30 mouse cellular contexts compared by ENCODE assay signal in genomic region chr10:23836003-23836964, GRCm38 (mm10). TPM values are rescaled to one million over a fixed set of nuclear protein-coding genes. Genes with fewer than 3 reads are reported as not detected.
DNase-seq lines count a peak whose midpoint lies in the region; ATAC-seq and TF ChIP-seq lines count a peak whose summit lies in the region.
"Had no signal": no experiment of that assay in that cellular context is flagged by ENCODE, and none has a peak within 500 bp of the region (broad histone marks: within the 10 kb centered on the region; RNA-seq: fewer than 3 reads in every experiment).

No protein-coding gene starts in this region.

- peak overlapping the region; percentile 51; the same call in 1 of the 2 replicates for H3K27ac ChIP-seq in kidney, adult 2 months (ENCODE audit: insufficient read depth, low read depth, low read length)
- no peak overlapping the region; the same call in 1 of the 2 replicates for H3K27ac ChIP-seq in kidney, embryonic 15.5 days
- H3K27ac ChIP-seq: embryonic facial prominence, embryonic 13.5 days; forebrain, embryonic 15.5 days; heart, embryonic 13.5 days; hindbrain, embryonic 13.5 days; layer of hippocampus, adult 2 months; limb, embryonic 13.5 days; liver, embryonic 14.5 days; midbrain, embryonic 12.5 days; stomach, postnatal 0 days had no signal

- DNase-seq in gastrocnemius, postnatal 14 days: peak; percentile 5
- DNase-seq in gastrocnemius, postnatal 25 days: no peak
- peak; percentile 72 for DNase-seq in kidney, adult 2 months
- no peak for DNase-seq in kidney, postnatal 4 days
- peak; percentile 11 for DNase-seq in yolk sac, embryonic 10.5 days (ENCODE audit: low spot score)
- no peak for DNase-seq in left cerebral cortex, postnatal 14 days (ENCODE audit: low spot score in 2 of 2)
- no peak for DNase-seq in left cerebral cortex, adult 11 months (ENCODE audit: low spot score)
- DNase-seq: adrenal gland, postnatal 14 days; cerebellum, adult 8-10 months; cerebellum, postnatal 36 days; embryo, embryonic 11 days; layer of hippocampus, postnatal 36 days; lung, embryonic 14.5 days; thymus, adult 2 months had no signal

- H3K4me2 ChIP-seq in kidney, embryonic 15.5 days: no peak overlapping the region
- H3K4me2 ChIP-seq: embryonic facial prominence, embryonic 13.5 days; forebrain, embryonic 15.5 days; heart, embryonic 13.5 days; hindbrain, embryonic 13.5 days; limb, embryonic 13.5 days; lung, embryonic 14.5 days; midbrain, embryonic 12.5 days had no signal

- intact Hi-C loops in gastrocnemius, postnatal 14 days (cut with DNase I; ENCODE audit: low total_unique reads): no loop called here
- intact Hi-C loops in left cerebral cortex, postnatal 14 days (cut with DNase I): no loop called here

- ATAC-seq in kidney, embryonic 15.5 days (replicated peaks; ENCODE audit: low FRiP score): peak; percentile 80
- ATAC-seq: CD4-positive, CD25-positive, alpha-beta regulatory T cell, adult 4 months; forebrain, embryonic 15.5 days had no signal

- no peaks in the 10 kb centered on the region for H3K27me3 ChIP-seq in kidney, adult 2 months (replicated peaks; ENCODE audit: control insufficient read depth, insufficient read depth, low read length)
- no peaks in the 10 kb centered on the region for H3K27me3 ChIP-seq in kidney, embryonic 15.5 days
- H3K27me3 ChIP-seq: embryonic facial prominence, embryonic 13.5 days; forebrain, embryonic 15.5 days; heart, embryonic 13.5 days; hindbrain, embryonic 13.5 days; limb, embryonic 13.5 days; midbrain, embryonic 12.5 days had no signal

- H3K4me3 ChIP-seq in kidney, adult 2 months (ENCODE audit: insufficient read depth, low read depth, low read length): no peak overlapping the region
- H3K4me3 ChIP-seq in kidney, embryonic 15.5 days (replicated peaks): no peak overlapping the region
- H3K4me3 ChIP-seq: embryonic facial prominence, embryonic 13.5 days; erythroblast, embryonic 14.5 days; forebrain, embryonic 15.5 days; heart, embryonic 13.5 days; hindbrain, embryonic 13.5 days; layer of hippocampus, adult 2 months; limb, embryonic 13.5 days; midbrain, embryonic 12.5 days had no signal

- no peaks in the 10 kb centered on the region for H3K9me3 ChIP-seq in kidney, embryonic 15.5 days (replicated peaks)
- H3K9me3 ChIP-seq: embryonic facial prominence, embryonic 13.5 days; forebrain, embryonic 15.5 days; heart, embryonic 13.5 days; hindbrain, embryonic 13.5 days; limb, embryonic 13.5 days; midbrain, embryonic 12.5 days had no signal

- H3K36me3 ChIP-seq in kidney, adult 2 months (ENCODE audit: control insufficient read depth, insufficient read depth, low read length): no peaks in the 10 kb centered on the region
- no peaks in the 10 kb centered on the region for H3K36me3 ChIP-seq in kidney, embryonic 15.5 days
- H3K36me3 ChIP-seq: embryonic facial prominence, embryonic 13.5 days; forebrain, embryonic 15.5 days; heart, embryonic 13.5 days; hindbrain, embryonic 13.5 days; limb, embryonic 13.5 days; midbrain, embryonic 12.5 days had no signal

- no peak for TF ChIP-seq CTCF in kidney, adult 2 months (conservative IDR thresholded peaks at IDR 0.05; ENCODE audit: insufficient read depth, insufficient read length, low read depth, low read length)

- H3K9ac ChIP-seq in kidney, embryonic 15.5 days: no peak overlapping the region
- H3K9ac ChIP-seq: embryonic facial prominence, embryonic 13.5 days; forebrain, embryonic 15.5 days; heart, embryonic 13.5 days; hindbrain, embryonic 13.5 days; limb, embryonic 13.5 days; liver, embryonic 14.5 days; lung, embryonic 14.5 days; midbrain, embryonic 12.5 days had no signal

- H3K4me1 ChIP-seq in kidney, adult 2 months (ENCODE audit: control insufficient read depth, insufficient read depth, low read length): peaks cover 8% of the 10 kb centered on the region; the same call in 1 of the 2 replicates
- 0 out of 2 replicates have a peak, but pooled peaks cover 5% of the 10 kb centered on the region for H3K4me1 ChIP-seq in kidney, embryonic 15.5 days
- H3K4me1 ChIP-seq: embryonic facial prominence, embryonic 13.5 days; forebrain, embryonic 15.5 days; hindbrain, embryonic 13.5 days; limb, embryonic 13.5 days; midbrain, embryonic 12.5 days had no signal

- TF ChIP-seq POLR2A in kidney, adult 2 months (IDR thresholded peaks at IDR 0.05; ENCODE audit: low read depth, low read length): no peak

- 38% methylated on average over 9 of the region's 9 CpGs for WGBS in kidney, adult 2 months
- 53% methylated on average over 9 of the region's 9 CpGs for WGBS in kidney, embryonic 15.5 days

RNA-seq across cellular contexts. Expression of gene Vnn3, which starts 15.0 kb away (rescaled TPM):
- not detected for total RNA-seq in gastrocnemius, postnatal 14 days (2021)
- under 1 TPM in 1 of 2 experiments, not detected in 1; 0.56 TPM for total RNA-seq in gastrocnemius, postnatal 25 days (2021)
- polyA plus RNA-seq in kidney, adult 2 months (2012; rRNA removed): 0.57 and 0.59 TPM in 2 replicates
- polyA plus RNA-seq in kidney, embryonic 15.5 days (2015; fragmentation: Nextera tagmentation; extraction: Ambion mirVana): 0.27 TPM in 1 of 2 replicates, not detected in the other
- total RNA-seq in left cerebral cortex, postnatal 14 days (2021): under 1 TPM in 1 of 2 experiments, not detected in 1; 0.19 TPM
- total RNA-seq: heart, postnatal 25 days had no signal
- polyA plus RNA-seq: embryonic facial prominence, embryonic 13.5 days; erythroblast, embryonic 14.5 days; forebrain, embryonic 15.5 days; heart, embryonic 13.5 days; hindbrain, embryonic 13.5 days; limb, embryonic 13.5 days; lung, embryonic 14.5 days; midbrain, embryonic 12.5 days had no signal

RNA-seq across cellular contexts. Expression of gene Slc18b1, which starts 39.5 kb away (rescaled TPM):
- total RNA-seq in gastrocnemius, postnatal 14 days (2021): 10 to 100 TPM; 12.2 to 13.0 TPM
- 1 to 10 TPM; 7.0 to 7.3 TPM for total RNA-seq in gastrocnemius, postnatal 25 days (2021)
- polyA plus RNA-seq in kidney, adult 2 months (2012; rRNA removed): 14.8 and 15.6 TPM in 2 replicates
- polyA plus RNA-seq in kidney, embryonic 15.5 days (2015; fragmentation: Nextera tagmentation; extraction: Ambion mirVana): 18.2 and 19.1 TPM in 2 replicates
- total RNA-seq in left cerebral cortex, postnatal 14 days (2021): 10 to 100 TPM; 18.3 to 23.3 TPM
- total RNA-seq: monocyte, adult 5-6 weeks; neutrophil, adult 5-6 weeks had no signal
- polyA plus RNA-seq: CD4-positive, CD25-positive, alpha-beta regulatory T cell, adult 4 months had no signal

RNA-seq across cellular contexts. Expression of gene Rps12, which starts 49.2 kb away (rescaled TPM):
- 100 to 1,000 TPM; 252 to 272 TPM for total RNA-seq in gastrocnemius, postnatal 14 days (2021)
- 100 to 1,000 TPM; 184 to 187 TPM for total RNA-seq in gastrocnemius, postnatal 25 days (2021)
- 901 and 1,136 TPM in 2 replicates for polyA plus RNA-seq in kidney, adult 2 months (2012; rRNA removed)
- polyA plus RNA-seq in kidney, embryonic 15.5 days (2015; fragmentation: Nextera tagmentation; extraction: Ambion mirVana): 195 and 221 TPM in 2 replicates
- total RNA-seq in left cerebral cortex, postnatal 14 days (2021): 100 to 1,000 TPM; 222 to 226 TPM

RNA-seq across cellular contexts. Expression of gene Vnn1, which starts 58.2 kb away (rescaled TPM):
- under 1 TPM; 0.10 to 0.40 TPM for total RNA-seq in gastrocnemius, postnatal 14 days (2021)
- total RNA-seq in gastrocnemius, postnatal 25 days (2021): under 1 TPM in 1 of 2 experiments, not detected in 1; 0.78 TPM
- 69.6 and 78.5 TPM in 2 replicates for polyA plus RNA-seq in kidney, adult 2 months (2012; rRNA removed)
- 2.0 TPM in 2 replicates for polyA plus RNA-seq in kidney, embryonic 15.5 days (2015; fragmentation: Nextera tagmentation; extraction: Ambion mirVana)
- total RNA-seq in left cerebral cortex, postnatal 14 days (2021): under 1 TPM in 1 of 2 experiments, not detected in 1; 0.13 TPM
- total RNA-seq: megakaryocyte, adult 5-6 weeks; monocyte, adult 5-6 weeks; neutrophil, adult 5-6 weeks had no signal
- polyA plus RNA-seq: CD4-positive, CD25-positive, alpha-beta regulatory T cell, adult 4 months; erythroblast, embryonic 14.5 days had no signal

Comparison
In these comparisons a context has a peak if more than half of its experiments do, and no peak if none do; other contexts are left out.
1. DNase-seq: peak in gastrocnemius, postnatal 14 days (single experiment), kidney, adult 2 months (single experiment) and yolk sac, embryonic 10.5 days (single experiment); none in gastrocnemius, postnatal 25 days (single experiment), kidney, postnatal 4 days (0 of 2), left cerebral cortex, postnatal 14 days (0 of 2) and left cerebral cortex, adult 11 months (single experiment).